Mouse (Mus musculus) cerebral cortex, adult 2 months (tissue): ENCODE measurements around the gene Ccdc157.

Source experiments
- WGBS: fragments of 180-500 bp; shearing (Covaris S2); methylation state at CpG from one replicate; pipeline ENCODE4 v1.1.7; 2018; 5-methylcytosine and 5-hydroxymethylcytosine counted together

The Ccdc157 gene

GRCm38 (mm10) chr11:4098816-4099215, 61.3 kb downstream of the Ccdc157 start:
- WGBS, result 67% methylated on average over 7 of the region's 7 CpGs

- 49% methylated on average over 8 of the region's 8 CpGs for WGBS
Observed at GRCm38 (mm10) chr11:4098120-4098519, 62.0 kb downstream of the Ccdc157 start.

- 17% methylated on average over 10 of the region's 10 CpGs for WGBS
Observed at GRCm38 (mm10) chr11:4097091-4097621, 62.9 kb downstream of the Ccdc157 start.

- 2% methylated on average over 45 of the region's 45 CpGs for WGBS
Observed at GRCm38 (mm10) chr11:4096054-4096984, 63.8 kb downstream of the Ccdc157 start.

- WGBS, result 4% methylated on average over 34 of the region's 34 CpGs
Observed at GRCm38 (mm10) chr11:4095171-4096053, 64.7 kb downstream of the Ccdc157 start, which contains the start of gene Mtfp1. Gene Mtfp1 (minus strand): TSS chr11:4095445.

GRCm38 (mm10) chr11:4094378-4095170, 65.5 kb downstream of the Ccdc157 start:
- 3% methylated on average over 23 of the region's 24 CpGs for WGBS

- 75% methylated on average over 18 of the region's 18 CpGs for WGBS
Observed at GRCm38 (mm10) chr11:4093459-4094377, 66.4 kb downstream of the Ccdc157 start.
